Mouse (Mus musculus): ENCODE data around the gene Umad1. TPM values are rescaled to one million over a fixed set of nuclear protein-coding genes. Genes with fewer than 3 reads are reported as not detected.

Umad1 gene
- total RNA-seq, 1 experiment, result 0.98 TPM

- TF ChIP-seq HCFC1 (IDR thresholded peaks at IDR 0.05; ENCODE audit: borderline replicate concordance, insufficient read depth, low read length), result no peak
- no peak for TF ChIP-seq ZNF384 (IDR thresholded peaks at IDR 0.05; ENCODE audit: low read depth, low read length)
- no peak for TF ChIP-seq CHD2 (IDR thresholded peaks at IDR 0.05; ENCODE audit: low read depth, low read length)
- in situ Hi-C loops (cut with MboI; ENCODE audit: low sequenced_read_pairs in 2 of 2, unreplicated experiment in 2 of 2), result no loop called here
- Histone ChIP-seq H3K9me3 (ENCODE audit: control insufficient read depth, insufficient read depth, low read depth, low read length) (no peaks in the 10 kb centered on the region), H3K4me1 (ENCODE audit: control insufficient read depth in 2 of 2, insufficient read depth in 2 of 2, low read length in 2 of 2, poor library complexity in 1 of 2) (peaks cover 0 to 3% of the 10 kb centered on the region in 2 experiments; a peak in 1 of 4 replicates), H3K4me3 (ENCODE audit: insufficient read depth in 1 of 2, low read depth in 1 of 2, low read length in 2 of 2, poor library complexity in 1 of 2, severe bottlenecking in 1 of 2) (no peak overlapping the region), H3K27ac (ENCODE audit: insufficient read depth, low read depth, low read length, poor library complexity, severe bottlenecking) (no peak overlapping the region), H3K36me3 (ENCODE audit: control insufficient read depth, insufficient read depth, low read length, poor library complexity, severe bottlenecking) (no peaks in the 10 kb centered on the region), H3K9ac (ENCODE audit: insufficient read depth, low read depth, low read length, poor library complexity, severe bottlenecking) (no peak overlapping the region)
- no peak for DNase-seq (ENCODE audit: low read depth, low spot score)
Measured at GRCm38 (mm10) chr6:8487044-8487853, 228.2 kb downstream of the Umad1 start.

- in situ Hi-C loops (cut with MboI; ENCODE audit: low sequenced_read_pairs in 2 of 2, unreplicated experiment in 2 of 2), result no loop called here
Measured at GRCm38 (mm10) chr6:8488249-8488648, 229.2 kb downstream of the Umad1 start.

GRCm38 (mm10) chr6:8489266-8489665, 230.2 kb downstream of the Umad1 start:
- H3K9me3 ChIP-seq (ENCODE audit: control insufficient read depth, insufficient read depth, low read depth, low read length), result no peaks in the 10 kb centered on the region
- H3K27ac ChIP-seq (ENCODE audit: insufficient read depth, low read depth, low read length, poor library complexity, severe bottlenecking), result no peak overlapping the region
- H3K4me3 ChIP-seq (ENCODE audit: insufficient read depth in 1 of 2, low read depth in 1 of 2, low read length in 2 of 2, poor library complexity in 1 of 2, severe bottlenecking in 1 of 2), result no peak overlapping the region
- DNase-seq (ENCODE audit: low read depth, low spot score), result no peak
- in situ Hi-C loops (cut with MboI; ENCODE audit: low sequenced_read_pairs in 2 of 2, unreplicated experiment in 2 of 2), result no loop called here
- H3K36me3 ChIP-seq (ENCODE audit: control insufficient read depth, insufficient read depth, low read length, poor library complexity, severe bottlenecking), result no peaks in the 10 kb centered on the region
- H3K4me1 ChIP-seq (ENCODE audit: control insufficient read depth in 2 of 2, insufficient read depth in 2 of 2, low read length in 2 of 2, poor library complexity in 1 of 2), result peaks cover 0 to 3% of the 10 kb centered on the region in 2 experiments; a peak in 1 of 4 replicates
- H3K9ac ChIP-seq (ENCODE audit: insufficient read depth, low read depth, low read length, poor library complexity, severe bottlenecking), result no peak overlapping the region
- TF ChIP-seq HCFC1 (IDR thresholded peaks at IDR 0.05; ENCODE audit: borderline replicate concordance, insufficient read depth, low read length), result no peak
- TF ChIP-seq ZNF384 (IDR thresholded peaks at IDR 0.05; ENCODE audit: low read depth, low read length), result no peak
- no peak for TF ChIP-seq ZC3H11A (IDR thresholded peaks at IDR 0.05; ENCODE audit: borderline replicate concordance, low read depth, low read length)

More at GRCm38 (mm10) chr6:8488249-8488648, 229.2 kb downstream of the Umad1 start:
- TF ChIP-seq CHD2 (IDR thresholded peaks at IDR 0.05; ENCODE audit: low read depth, low read length) (no peak), ZC3H11A (IDR thresholded peaks at IDR 0.05; ENCODE audit: borderline replicate concordance, low read depth, low read length) (no peak), ZNF384 (IDR thresholded peaks at IDR 0.05; ENCODE audit: low read depth, low read length) (no peak), MAFK (IDR thresholded peaks at IDR 0.05; ENCODE audit: insufficient read depth, low read depth, low read length) (no peak), HCFC1 (IDR thresholded peaks at IDR 0.05; ENCODE audit: borderline replicate concordance, insufficient read depth, low read length) (no peak)
- H3K4me1 ChIP-seq (ENCODE audit: control insufficient read depth in 2 of 2, insufficient read depth in 2 of 2, low read length in 2 of 2, poor library complexity in 1 of 2), result peaks cover 0 to 3% of the 10 kb centered on the region in 2 experiments; a peak in 1 of 4 replicates
- no peaks in the 10 kb centered on the region for H3K36me3 ChIP-seq (ENCODE audit: control insufficient read depth, insufficient read depth, low read length, poor library complexity, severe bottlenecking)
- no peak overlapping the region for H3K27ac ChIP-seq (ENCODE audit: insufficient read depth, low read depth, low read length, poor library complexity, severe bottlenecking)
- no peak overlapping the region for H3K9ac ChIP-seq (ENCODE audit: insufficient read depth, low read depth, low read length, poor library complexity, severe bottlenecking)
- H3K9me3 ChIP-seq (ENCODE audit: control insufficient read depth, insufficient read depth, low read depth, low read length), result no peaks in the 10 kb centered on the region
- no peak overlapping the region for H3K4me3 ChIP-seq (ENCODE audit: insufficient read depth in 1 of 2, low read depth in 1 of 2, low read length in 2 of 2, poor library complexity in 1 of 2, severe bottlenecking in 1 of 2)
- no peak for DNase-seq (ENCODE audit: low read depth, low spot score)

GRCm38 (mm10) chr6:8489938-8490585, 231.0 kb downstream of the Umad1 start:
- Histone ChIP-seq H3K27ac (ENCODE audit: insufficient read depth, low read depth, low read length, poor library complexity, severe bottlenecking) (no peak overlapping the region), H3K4me3 (ENCODE audit: insufficient read depth in 1 of 2, low read depth in 1 of 2, low read length in 2 of 2, poor library complexity in 1 of 2, severe bottlenecking in 1 of 2) (no peak overlapping the region), H3K9ac (ENCODE audit: insufficient read depth, low read depth, low read length, poor library complexity, severe bottlenecking) (no peak overlapping the region), H3K9me3 (ENCODE audit: control insufficient read depth, insufficient read depth, low read depth, low read length) (no peaks in the 10 kb centered on the region), H3K36me3 (ENCODE audit: control insufficient read depth, insufficient read depth, low read length, poor library complexity, severe bottlenecking) (no peaks in the 10 kb centered on the region), H3K4me1 (ENCODE audit: control insufficient read depth in 2 of 2, insufficient read depth in 2 of 2, low read length in 2 of 2, poor library complexity in 1 of 2) (peaks cover 0 to 1% of the 10 kb centered on the region in 2 experiments; a peak in 1 of 4 replicates)
- no peak for DNase-seq (ENCODE audit: low read depth, low spot score)
- TF ChIP-seq ZC3H11A (IDR thresholded peaks at IDR 0.05; ENCODE audit: borderline replicate concordance, low read depth, low read length), result no peak
- TF ChIP-seq MAFK (IDR thresholded peaks at IDR 0.05; ENCODE audit: insufficient read depth, low read depth, low read length), result no peak
- TF ChIP-seq CHD2 (IDR thresholded peaks at IDR 0.05; ENCODE audit: low read depth, low read length), result no peak
- no peak for TF ChIP-seq HCFC1 (IDR thresholded peaks at IDR 0.05; ENCODE audit: borderline replicate concordance, insufficient read depth, low read length)
- in situ Hi-C loops (cut with MboI; ENCODE audit: low sequenced_read_pairs in 2 of 2, unreplicated experiment in 2 of 2), result no loop called here
